Mouse (Mus musculus): ENCODE results near the gene Tex2.

DNA sequence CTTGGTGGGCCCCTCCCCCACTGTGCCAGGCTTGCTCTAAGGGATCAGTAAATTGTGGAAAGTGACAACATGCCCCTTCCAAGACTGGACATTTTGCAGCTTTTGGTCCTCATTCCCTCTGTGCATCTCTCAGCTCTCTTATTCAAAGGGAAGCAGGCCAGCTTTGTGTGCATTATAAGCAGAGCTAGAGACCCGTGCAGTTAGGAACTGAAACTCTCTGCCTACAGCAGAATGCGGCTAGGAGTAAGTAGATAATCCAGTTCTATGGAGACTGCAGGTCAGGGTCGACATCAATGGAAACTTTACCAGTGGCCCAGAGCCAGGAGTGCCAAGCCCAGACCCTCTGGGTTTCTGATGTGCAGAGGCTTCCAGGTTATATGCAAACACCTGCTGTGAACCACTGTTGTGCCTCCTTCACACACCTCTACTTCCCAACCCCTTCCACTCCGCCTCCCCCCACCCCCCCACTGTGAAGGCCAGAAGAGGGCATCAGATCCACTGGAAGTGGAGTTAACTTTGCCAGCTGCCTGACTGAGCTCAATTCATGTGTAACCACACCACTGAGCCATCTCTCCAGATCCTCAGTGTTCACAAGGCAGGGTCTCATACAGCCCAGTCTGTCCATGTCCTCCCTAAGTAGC is 114.4 kb downstream of the Tex2 start:
- no peak for TF ChIP-seq CTCF (IDR thresholded peaks at IDR 0.05; ENCODE audit: low read depth, low read length)
- TF ChIP-seq POLR2AphosphoS5 (IDR thresholded peaks at IDR 0.05; ENCODE audit: insufficient replicate concordance, low read depth, low read length), result no peak
- no peak for TF ChIP-seq GATA1 (IDR thresholded peaks at IDR 0.05; ENCODE audit: borderline replicate concordance, low read length)
- TF ChIP-seq TAL1 (conservative IDR thresholded peaks at IDR 0.05; ENCODE audit: low read depth, low read length), result no peak

Data from G1E (cell line).